Mouse (Mus musculus): Measurements from ENCODE around the gene Gpr137.
A peak's percentile ranks its signal among the peaks of the same experiment; 100 is the strongest.

The Gpr137 gene

DNA sequence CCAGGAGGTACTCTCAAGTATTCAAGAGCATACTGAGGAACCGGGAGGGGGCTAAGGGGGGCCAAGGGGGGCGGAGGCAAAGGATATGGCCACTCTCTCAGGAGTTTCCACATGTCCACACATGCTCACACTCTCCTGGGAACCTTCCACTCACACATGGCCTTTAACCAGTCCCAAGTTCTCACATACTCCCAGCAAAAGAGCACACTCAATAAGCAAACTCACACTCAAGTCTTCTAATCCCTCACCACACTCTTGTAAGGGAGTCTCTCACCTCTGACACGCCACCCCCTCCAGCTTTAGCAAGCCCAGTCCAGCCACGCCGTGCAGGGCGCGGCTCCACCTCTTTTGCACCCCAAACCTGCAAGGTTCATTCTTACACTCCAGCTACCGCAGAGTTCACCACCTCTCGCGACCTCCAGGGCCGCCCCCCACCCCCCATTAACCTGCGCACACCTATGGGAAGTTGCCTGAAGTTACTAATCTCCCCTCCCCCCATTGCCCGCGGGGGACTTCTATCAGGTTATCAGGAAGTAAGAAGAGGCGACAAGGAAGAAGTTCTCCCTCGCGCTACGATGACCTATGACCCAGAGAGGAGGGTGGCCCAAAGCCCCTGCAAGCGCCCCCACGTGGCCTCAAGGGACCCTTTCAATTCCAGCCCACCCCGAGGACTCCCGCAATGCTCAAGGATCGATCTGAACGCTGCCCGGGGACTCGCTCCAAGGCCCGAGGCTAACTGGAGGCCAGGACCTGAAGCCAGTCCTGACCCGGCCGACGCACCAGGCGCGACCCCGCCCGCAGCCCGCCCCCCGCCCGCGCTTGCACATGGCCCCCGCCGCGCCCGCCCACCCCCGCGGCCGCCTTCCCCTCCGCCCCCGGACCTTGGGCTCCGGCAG lies 21.3 kb downstream of the Gpr137 start:
- DNase-seq = peak; percentile 59 to 74

DNA sequence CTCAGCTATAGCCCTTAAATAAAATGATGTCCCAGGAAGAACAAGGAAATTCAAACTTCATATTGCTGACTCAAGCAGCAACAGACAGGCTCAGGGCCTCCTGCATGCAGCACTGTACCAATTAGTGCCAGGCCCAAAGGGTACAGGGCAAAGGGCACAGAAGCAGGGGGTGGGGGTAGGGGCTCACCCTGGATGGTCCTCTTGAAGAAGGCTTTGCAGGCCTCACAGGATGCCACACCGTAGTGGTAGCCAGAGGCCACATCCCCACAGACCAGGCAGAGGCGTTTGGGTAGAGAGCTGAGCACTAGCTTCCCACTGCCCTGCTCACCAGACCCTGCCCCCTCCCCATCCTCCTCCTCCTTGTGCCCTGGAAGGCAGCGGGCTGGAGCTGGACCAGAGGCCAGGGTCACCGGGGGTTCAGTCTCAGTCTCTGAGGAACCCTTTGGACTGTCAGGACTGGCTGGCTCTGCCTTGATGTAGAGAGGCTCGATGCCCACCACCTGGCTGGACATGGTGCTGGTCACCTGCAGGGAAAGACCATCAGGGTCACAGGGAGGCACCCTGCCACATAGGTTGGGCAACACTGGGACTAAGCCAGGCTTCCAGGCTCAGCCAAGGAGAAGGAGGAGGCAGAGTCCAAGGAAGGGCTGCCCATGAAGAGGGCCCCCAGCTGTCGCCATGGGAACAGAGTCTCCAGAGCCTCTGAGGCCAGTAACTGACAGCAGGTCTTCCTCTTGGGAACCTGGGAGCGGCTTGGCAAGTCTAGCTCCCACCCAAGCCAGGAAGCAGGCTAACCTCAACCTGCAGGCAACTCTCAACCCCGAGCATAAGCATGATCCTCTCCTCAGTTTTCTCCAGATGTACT lies 22.2 kb downstream of the Gpr137 start:
- DNase-seq = no peak

DNA sequence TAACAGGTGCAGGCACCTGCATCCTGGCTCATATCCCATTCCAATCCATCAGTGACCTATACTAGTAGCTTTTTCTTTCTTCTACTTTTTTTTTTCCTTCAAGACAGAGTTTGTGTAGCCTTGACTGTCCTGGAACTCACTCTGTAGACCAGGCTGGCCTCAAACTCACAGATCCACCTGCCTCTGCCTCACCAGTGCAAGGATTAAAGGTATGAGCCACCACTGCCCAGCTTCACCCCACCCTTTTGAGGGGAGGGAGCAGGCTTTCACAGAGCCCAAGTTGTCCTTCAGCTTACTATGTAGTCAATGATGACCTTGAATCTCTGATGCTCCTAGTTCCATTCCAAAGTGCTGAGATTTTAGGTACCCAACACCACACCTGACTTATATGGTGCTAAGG lies 22.8 kb downstream of the Gpr137 start:
- no peak for DNase-seq

- DNase-seq = no peak
Observed at GRCm38 (mm10) chr19:6918321-6918720, 24.0 kb downstream of the Gpr137 start.

- no peak for DNase-seq
Observed at GRCm38 (mm10) chr19:6916496-6916895, 25.8 kb downstream of the Gpr137 start.

- no peak for DNase-seq
Observed at GRCm38 (mm10) chr19:6915276-6915675, 27.0 kb downstream of the Gpr137 start.

- no peak for DNase-seq
Observed at GRCm38 (mm10) chr19:6914540-6914939, 27.7 kb downstream of the Gpr137 start.

GRCm38 (mm10) chr19:6913991-6914390 lies 28.3 kb downstream of the Gpr137 start:
- no peak for DNase-seq

DNA sequence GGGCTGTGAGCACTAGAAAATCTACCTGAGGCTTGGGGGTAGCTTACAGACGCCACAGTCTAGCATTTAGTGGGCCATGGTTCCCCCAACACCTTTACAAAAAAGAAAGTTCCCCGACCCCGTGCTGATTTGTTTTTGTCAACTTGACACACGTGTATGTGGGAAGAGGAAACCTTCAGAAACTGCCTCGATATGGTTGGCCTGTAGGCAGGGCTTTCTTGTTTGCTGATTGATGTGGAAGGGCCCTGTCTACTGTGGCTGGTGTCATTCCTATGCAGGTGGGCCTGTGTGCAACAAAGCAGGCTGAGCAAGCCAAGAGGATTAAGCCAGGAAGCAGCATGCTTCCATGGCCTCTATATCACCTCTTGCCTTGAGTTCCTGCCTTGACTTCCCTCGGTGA lies 29.2 kb downstream of the Gpr137 start:
- DNase-seq = no peak

- DNase-seq = no peak
Observed at GRCm38 (mm10) chr19:6912205-6912970, 29.9 kb downstream of the Gpr137 start.

DNA sequence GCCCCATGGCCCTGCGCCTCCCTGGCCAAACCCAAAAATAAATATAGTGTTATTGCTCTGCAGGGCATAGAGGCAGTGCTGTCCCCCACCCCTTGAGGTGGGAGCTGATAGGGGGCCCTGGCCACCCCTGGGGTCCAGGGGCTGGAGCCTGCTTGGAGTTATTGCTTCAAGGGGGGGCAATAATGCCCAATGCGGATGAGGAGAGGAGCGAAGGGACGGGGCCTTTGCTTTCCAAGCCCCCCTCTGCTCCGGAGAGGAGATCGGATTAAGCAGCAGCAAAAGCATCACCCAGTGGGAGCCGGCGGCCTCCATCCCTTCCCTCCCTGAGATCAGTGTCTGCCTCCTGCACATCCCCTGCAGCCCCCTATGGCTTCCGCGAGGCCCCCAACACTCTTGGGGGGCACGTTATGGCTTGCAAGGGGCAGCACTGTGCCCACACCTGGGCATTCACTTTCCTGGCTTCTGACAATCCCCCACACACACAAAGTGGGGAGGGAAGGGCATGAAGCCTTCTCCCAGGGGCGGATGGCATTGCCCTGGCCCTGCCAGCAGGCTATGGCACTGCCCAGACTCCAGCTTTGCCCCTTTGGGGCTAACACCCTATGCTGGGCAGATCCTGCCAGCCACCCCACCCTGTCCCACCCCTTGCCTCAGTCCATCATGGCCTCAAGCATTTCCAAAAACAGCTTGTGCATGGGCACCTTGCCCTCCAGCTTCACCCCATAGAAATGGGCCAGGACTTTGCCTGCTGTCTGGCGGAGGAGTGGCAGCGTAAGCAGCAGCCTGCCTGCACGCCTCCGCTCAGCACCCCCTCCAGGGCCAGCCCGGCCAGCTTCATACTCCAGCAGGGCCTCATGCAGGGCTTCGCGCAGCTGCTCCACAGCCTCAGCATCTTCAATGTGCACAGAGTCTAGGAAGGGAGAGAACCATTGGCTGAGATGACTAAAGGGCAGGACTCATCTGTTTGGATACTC lies 30.9 kb downstream of the Gpr137 start:
- DNase-seq = no peak

DNA sequence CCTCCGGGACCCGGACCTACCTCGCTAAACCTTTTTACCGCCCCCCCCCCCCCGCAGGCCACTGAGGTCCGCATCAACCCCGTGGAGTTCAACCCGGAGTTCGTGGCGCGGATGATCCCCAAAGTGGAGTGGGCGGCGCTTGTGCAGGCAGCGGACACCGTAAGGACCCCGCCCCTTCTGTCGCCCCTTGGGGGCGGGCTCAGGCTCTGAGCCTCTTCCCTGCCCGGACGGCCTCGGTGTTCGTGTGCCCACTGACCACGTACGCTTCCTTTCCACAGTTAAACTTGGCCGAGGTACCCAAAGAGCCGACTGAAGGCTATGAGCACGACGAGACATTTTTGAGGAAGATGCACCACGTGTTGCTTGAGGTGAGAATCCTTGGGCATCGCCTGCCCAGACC lies 32.0 kb downstream of the Gpr137 start:
- DNase-seq = peak in 1 of 2 experiments; percentile 62

DNA sequence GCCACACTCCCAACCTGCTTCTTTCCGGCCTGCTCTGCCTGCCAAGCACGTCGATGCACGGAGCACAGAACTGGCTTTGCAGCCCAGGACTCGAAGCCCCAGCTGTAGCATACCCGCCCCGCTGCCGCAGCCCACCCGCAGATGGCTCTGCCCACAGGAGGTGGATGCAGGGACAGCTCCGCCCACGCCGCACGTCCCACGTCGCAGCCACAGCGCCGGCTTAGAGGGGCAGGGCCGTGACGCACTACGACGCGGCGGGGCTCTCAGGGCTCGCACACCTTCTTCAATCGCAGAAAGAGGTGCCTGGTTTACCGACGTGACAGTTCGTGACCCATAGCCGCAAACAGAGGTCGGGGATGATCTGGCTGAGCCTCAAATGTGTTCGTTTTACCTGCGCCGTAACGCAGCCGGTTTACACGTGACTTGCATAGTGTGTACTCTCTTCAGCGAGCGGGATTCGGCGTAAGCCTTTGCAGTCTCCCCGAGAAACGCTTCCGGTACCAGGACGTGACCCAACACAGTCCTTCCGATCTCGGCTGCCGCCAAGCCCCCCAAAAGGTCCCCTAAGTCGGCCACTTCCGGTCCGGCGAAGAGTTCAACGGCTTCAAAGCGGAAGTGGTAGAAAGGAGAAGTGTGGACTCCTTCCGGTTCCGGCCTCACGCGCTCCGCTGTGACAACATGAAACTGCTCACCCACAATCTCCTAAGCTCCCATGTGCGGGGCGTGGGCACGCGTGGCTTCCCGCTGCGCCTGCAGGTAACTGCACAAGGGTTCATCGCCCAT lies 32.6 kb downstream of the Gpr137 start, which contains the start of the genes Trmt112 and Prdx5:
TSS of gene Trmt112 (plus strand) at position 192 of the 783 bp plus-strand sequence.
TSS of gene Prdx5 (minus strand) at position 600 of the 783 bp plus-strand sequence.
- DNase-seq = peak; percentile 90 to 92

GRCm38 (mm10) chr19:6909021-6909420 lies 33.3 kb downstream of the Gpr137 start:
- no peak for DNase-seq

DNA sequence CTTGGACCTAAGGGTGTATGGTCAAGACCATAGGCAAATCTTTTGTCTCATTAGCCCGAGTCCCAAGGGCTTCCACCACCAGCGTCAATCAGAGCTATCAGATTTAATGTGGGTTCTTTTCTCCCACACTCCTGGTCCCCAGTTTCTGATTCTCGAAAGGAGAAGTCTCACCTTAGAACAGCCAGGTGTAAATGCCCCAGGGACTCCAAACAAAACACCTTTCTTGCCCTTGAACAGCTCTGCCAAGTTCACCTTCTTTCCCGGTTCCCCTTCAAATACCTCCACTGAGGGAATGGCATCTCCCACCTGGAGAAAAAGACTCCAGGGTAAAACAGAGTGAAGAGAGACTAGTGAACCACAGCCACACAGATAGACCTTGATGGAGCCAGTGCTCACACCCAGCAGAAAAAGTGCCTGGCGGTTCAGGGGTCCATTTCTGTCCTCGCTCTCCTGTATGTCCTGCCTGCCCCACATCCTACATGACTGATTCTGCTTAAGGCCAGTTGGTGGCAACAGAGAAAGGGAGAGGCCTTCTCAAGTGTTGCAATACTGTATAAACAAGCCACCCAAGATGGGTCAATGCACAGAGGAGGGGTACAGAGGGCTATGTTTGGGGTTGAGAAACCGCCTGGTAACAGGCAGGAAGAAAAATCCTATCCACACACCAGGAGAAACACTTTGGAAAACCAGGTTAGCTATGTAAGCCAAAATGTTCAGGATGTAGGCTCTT lies 34.3 kb downstream of the Gpr137 start:
- DNase-seq = no peak

- no peak for DNase-seq
Observed at GRCm38 (mm10) chr19:6907094-6907493, 35.2 kb downstream of the Gpr137 start.

GRCm38 (mm10) chr19:6906199-6906598 lies 36.1 kb downstream of the Gpr137 start:
- DNase-seq = no peak

DNA sequence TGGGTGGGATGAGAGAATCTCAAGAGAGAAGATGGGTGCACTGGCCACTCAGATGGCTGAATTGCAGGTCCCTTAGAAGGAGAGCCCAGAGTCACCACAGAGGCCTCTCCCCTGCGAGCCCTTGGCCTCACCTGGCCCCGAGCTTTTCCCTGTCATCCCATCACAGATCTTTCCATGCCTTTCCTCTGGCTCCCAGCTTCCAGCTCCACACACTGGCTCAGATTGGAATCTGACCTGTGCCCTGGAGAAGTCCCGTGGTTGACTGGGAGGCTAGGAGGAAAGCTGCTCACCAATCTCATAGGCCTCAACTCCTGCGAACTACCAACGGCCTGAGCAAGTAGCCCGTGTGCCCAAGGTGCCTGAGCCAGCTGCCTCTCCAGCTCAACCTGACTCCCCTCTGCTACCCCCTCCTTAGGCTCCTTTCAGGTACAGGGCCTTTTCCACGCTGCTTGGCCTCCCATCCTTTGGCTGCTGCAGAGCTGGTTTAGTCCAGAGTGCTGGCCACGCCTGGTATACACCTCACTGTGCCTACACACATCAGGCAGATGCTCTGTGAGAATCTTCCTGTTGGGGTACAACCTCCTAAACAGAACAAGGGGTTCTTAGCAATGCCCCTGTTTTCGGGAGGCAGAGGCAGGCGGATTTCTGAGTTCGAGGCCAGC lies 36.7 kb downstream of the Gpr137 start:
- DNase-seq = no peak

DNA sequence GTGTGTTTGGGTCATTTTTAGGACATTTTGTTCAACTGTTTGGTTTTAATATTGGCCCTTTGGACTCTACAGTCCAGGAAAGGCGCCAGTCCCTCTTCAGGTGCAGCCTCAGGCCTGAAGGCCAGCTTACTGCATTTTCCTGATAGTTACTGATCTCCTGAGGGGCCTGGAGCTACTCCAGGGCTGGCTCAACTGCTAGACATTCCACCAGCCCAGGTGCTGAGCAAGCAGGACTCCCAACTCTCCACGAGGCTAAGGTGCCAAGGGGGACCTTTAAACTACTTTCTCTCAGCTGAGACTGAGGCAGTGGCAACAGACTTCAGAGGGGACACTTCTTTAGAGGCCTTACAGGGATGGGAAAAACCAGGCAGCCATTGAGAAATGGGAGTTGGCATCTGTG lies 37.4 kb downstream of the Gpr137 start:
- DNase-seq = no peak
